Mouse (Mus musculus): Measurements from ENCODE around the gene Smpdl3a.

GRCm38 (mm10) chr10:57783289-57784130, 10.6 kb upstream of the Smpdl3a start:
- TF ChIP-seq CTCF (IDR thresholded peaks at IDR 0.05; ENCODE audit: extremely low read depth, insufficient read length, insufficient replicate concordance, low read depth, low read length), result no peak
- no peak for TF ChIP-seq POLR2A (IDR thresholded peaks at IDR 0.05; ENCODE audit: low read depth, low read length)

Measured in small intestine, adult 2 months (tissue).